Mouse (Mus musculus): Measurements from ENCODE around the gene Ankrd31. TPM values are rescaled to one million over a fixed set of nuclear protein-coding genes. Genes with fewer than 3 reads are reported as not detected.
"Not testable (repeated sequence)": the region's sequence is repeated elsewhere in the genome, so short reads cannot be mapped to it uniquely, and the experiment has no call there.

Ankrd31 gene
- polyA plus RNA-seq, 1 experiment: 0.15 TPM

- Histone ChIP-seq H3K4me3 (ENCODE audit: insufficient read depth, low read length) (no peak overlapping the region), H3K4me1 (ENCODE audit: control insufficient read depth, insufficient read depth, low read length) (no peaks in the 10 kb centered on the region), H3K27ac (ENCODE audit: insufficient read depth, low read length) (no peak overlapping the region)
- TF ChIP-seq POLR2A (IDR thresholded peaks at IDR 0.05; ENCODE audit: extremely low read depth, insufficient read depth, low read length): no peak
- TF ChIP-seq CTCF (IDR thresholded peaks at IDR 0.05; ENCODE audit: extremely low read depth, insufficient read depth, low read length): no peak
Measured at GRCm38 (mm10) chr13:96906717-96907116, 158.6 kb downstream of the Ankrd31 start.

- Histone ChIP-seq H3K4me3 (ENCODE audit: insufficient read depth, low read length) (no peak overlapping the region), H3K27ac (ENCODE audit: insufficient read depth, low read length) (no peak overlapping the region), H3K4me1 (ENCODE audit: control insufficient read depth, insufficient read depth, low read length) (no peaks in the 10 kb centered on the region)
- TF ChIP-seq POLR2A (IDR thresholded peaks at IDR 0.05; ENCODE audit: extremely low read depth, insufficient read depth, low read length): no peak
- no peak for TF ChIP-seq CTCF (IDR thresholded peaks at IDR 0.05; ENCODE audit: extremely low read depth, insufficient read depth, low read length)
Measured at GRCm38 (mm10) chr13:96911202-96911601, 163.1 kb downstream of the Ankrd31 start.

GRCm38 (mm10) chr13:96923134-96923533 lies 175.1 kb downstream of the Ankrd31 start:
- not testable (repeated sequence) for H3K27ac ChIP-seq (ENCODE audit: insufficient read depth, low read length)

GRCm38 (mm10) chr13:96923999-96924961 lies 176.2 kb downstream of the Ankrd31 start, which contains the start of gene Gcnt4:
TSS of gene Gcnt4 (plus strand) at chr13:96924689.
- H3K4me3 ChIP-seq (ENCODE audit: insufficient read depth, low read length): peak within 1 kb of the TSS; percentile 50
- TF ChIP-seq POLR2A (IDR thresholded peaks at IDR 0.05; ENCODE audit: extremely low read depth, insufficient read depth, low read length) (no peak), CTCF (IDR thresholded peaks at IDR 0.05; ENCODE audit: extremely low read depth, insufficient read depth, low read length) (no peak)
- H3K27ac ChIP-seq (ENCODE audit: insufficient read depth, low read length): no peak within 1 kb of the TSS; the same call in 1 of the 2 replicates
- H3K4me1 ChIP-seq (ENCODE audit: control insufficient read depth, insufficient read depth, low read length): no peaks in the 10 kb centered on the region

More at GRCm38 (mm10) chr13:96923134-96923533, 175.1 kb downstream of the Ankrd31 start:
- not testable (repeated sequence) for H3K4me3 ChIP-seq (ENCODE audit: insufficient read depth, low read length); H3K4me1 ChIP-seq (ENCODE audit: control insufficient read depth, insufficient read depth, low read length)

- H3K27ac ChIP-seq (ENCODE audit: insufficient read depth, low read length): no peak overlapping the region; the same call in 1 of the 2 replicates
- TF ChIP-seq POLR2A (IDR thresholded peaks at IDR 0.05; ENCODE audit: extremely low read depth, insufficient read depth, low read length): no peak
- no peak for TF ChIP-seq CTCF (IDR thresholded peaks at IDR 0.05; ENCODE audit: extremely low read depth, insufficient read depth, low read length)
Measured at GRCm38 (mm10) chr13:96924985-96925745, 177.1 kb downstream of the Ankrd31 start.

GRCm38 (mm10) chr13:96925991-96926725 lies 178.1 kb downstream of the Ankrd31 start:
- TF ChIP-seq POLR2A (IDR thresholded peaks at IDR 0.05; ENCODE audit: extremely low read depth, insufficient read depth, low read length) (peak; percentile 14; the same call in 1 of the 2 replicates), CTCF (IDR thresholded peaks at IDR 0.05; ENCODE audit: extremely low read depth, insufficient read depth, low read length) (no peak)
- Histone ChIP-seq H3K4me1 (ENCODE audit: control insufficient read depth, insufficient read depth, low read length) (no peaks in the 10 kb centered on the region), H3K4me3 (ENCODE audit: insufficient read depth, low read length) (peak overlapping the region; percentile 50), H3K27ac (ENCODE audit: insufficient read depth, low read length) (no peak overlapping the region; the same call in 1 of the 2 replicates)

More at GRCm38 (mm10) chr13:96924985-96925745, 177.1 kb downstream of the Ankrd31 start:
- no peaks in the 10 kb centered on the region for H3K4me1 ChIP-seq (ENCODE audit: control insufficient read depth, insufficient read depth, low read length)
- H3K4me3 ChIP-seq (ENCODE audit: insufficient read depth, low read length): peak overlapping the region; percentile 50

- TF ChIP-seq CTCF (IDR thresholded peaks at IDR 0.05; ENCODE audit: extremely low read depth, insufficient read depth, low read length): no peak
- TF ChIP-seq POLR2A (IDR thresholded peaks at IDR 0.05; ENCODE audit: extremely low read depth, insufficient read depth, low read length): no peak
- Histone ChIP-seq H3K27ac (ENCODE audit: insufficient read depth, low read length) (no peak overlapping the region), H3K4me1 (ENCODE audit: control insufficient read depth, insufficient read depth, low read length) (peaks cover 3% of the 10 kb centered on the region; the same call in 1 of the 2 replicates), H3K4me3 (ENCODE audit: insufficient read depth, low read length) (no peak overlapping the region)
Measured at GRCm38 (mm10) chr13:96927781-96928180, 179.7 kb downstream of the Ankrd31 start.

- TF ChIP-seq CTCF (IDR thresholded peaks at IDR 0.05; ENCODE audit: extremely low read depth, insufficient read depth, low read length) (no peak), POLR2A (IDR thresholded peaks at IDR 0.05; ENCODE audit: extremely low read depth, insufficient read depth, low read length) (no peak)
- Histone ChIP-seq H3K4me3 (ENCODE audit: insufficient read depth, low read length) (no peak overlapping the region), H3K4me1 (ENCODE audit: control insufficient read depth, insufficient read depth, low read length) (peaks cover 3% of the 10 kb centered on the region; the same call in 1 of the 2 replicates), H3K27ac (ENCODE audit: insufficient read depth, low read length) (no peak overlapping the region)
Measured at GRCm38 (mm10) chr13:96928432-96929039, 180.5 kb downstream of the Ankrd31 start.
